Mouse (Mus musculus) spleen, postnatal 14 days (tissue): ENCODE results near the gene Ntf5.

Experiments used
- DNase-seq, 2 experiments: peaks; one replicate each; pipeline ENCODE4 v3.0.0; 2021 to 2022; ENCODE audit warnings: low spot score in 2 of 2

Ntf5 gene

DNA sequence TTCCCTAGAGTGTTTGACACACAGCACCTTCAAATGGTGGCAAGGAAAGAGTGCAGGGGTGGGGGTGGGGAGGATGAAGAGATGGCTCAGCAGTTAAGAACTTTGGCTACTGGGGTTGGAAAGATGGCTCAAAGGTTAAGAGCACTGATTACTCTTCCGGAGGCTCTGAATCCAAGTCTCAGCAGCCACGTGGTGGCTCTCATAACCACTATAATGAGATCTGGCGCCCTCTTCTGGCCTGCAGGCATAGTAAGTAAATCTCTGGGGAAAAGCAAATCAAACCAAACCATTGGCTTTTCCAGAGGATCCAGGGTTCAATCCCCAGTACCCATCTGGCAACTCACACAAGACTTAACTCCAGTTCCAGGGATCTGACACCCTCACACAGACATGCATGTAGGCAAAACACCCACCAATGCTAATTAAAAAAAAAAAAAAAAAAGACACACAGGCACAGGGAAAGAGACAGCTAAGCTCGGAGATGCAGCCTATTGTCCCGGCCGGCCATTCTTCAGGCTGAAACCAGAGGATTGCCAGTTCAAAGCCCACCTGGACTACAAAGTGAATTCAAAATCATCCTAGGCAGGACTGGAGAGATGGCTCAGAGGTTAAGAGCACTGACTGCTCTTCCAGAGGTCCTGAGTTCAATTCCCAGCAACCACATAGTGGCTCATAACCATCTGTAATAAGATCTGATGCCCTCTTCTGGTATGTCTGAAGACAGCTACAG, 9.8 kb upstream of the Ntf5 start:
- peak in 1 of 2 experiments; percentile 59 for DNase-seq

- DNase-seq, result peak; percentile 61 to 76
Observed at GRCm38 (mm10) chr7:45405091-45406075, 8.1 kb upstream of the Ntf5 start, which contains the start of gene Kcna7. TSS of gene Kcna7 (plus strand) at chr7:45405653.

DNA sequence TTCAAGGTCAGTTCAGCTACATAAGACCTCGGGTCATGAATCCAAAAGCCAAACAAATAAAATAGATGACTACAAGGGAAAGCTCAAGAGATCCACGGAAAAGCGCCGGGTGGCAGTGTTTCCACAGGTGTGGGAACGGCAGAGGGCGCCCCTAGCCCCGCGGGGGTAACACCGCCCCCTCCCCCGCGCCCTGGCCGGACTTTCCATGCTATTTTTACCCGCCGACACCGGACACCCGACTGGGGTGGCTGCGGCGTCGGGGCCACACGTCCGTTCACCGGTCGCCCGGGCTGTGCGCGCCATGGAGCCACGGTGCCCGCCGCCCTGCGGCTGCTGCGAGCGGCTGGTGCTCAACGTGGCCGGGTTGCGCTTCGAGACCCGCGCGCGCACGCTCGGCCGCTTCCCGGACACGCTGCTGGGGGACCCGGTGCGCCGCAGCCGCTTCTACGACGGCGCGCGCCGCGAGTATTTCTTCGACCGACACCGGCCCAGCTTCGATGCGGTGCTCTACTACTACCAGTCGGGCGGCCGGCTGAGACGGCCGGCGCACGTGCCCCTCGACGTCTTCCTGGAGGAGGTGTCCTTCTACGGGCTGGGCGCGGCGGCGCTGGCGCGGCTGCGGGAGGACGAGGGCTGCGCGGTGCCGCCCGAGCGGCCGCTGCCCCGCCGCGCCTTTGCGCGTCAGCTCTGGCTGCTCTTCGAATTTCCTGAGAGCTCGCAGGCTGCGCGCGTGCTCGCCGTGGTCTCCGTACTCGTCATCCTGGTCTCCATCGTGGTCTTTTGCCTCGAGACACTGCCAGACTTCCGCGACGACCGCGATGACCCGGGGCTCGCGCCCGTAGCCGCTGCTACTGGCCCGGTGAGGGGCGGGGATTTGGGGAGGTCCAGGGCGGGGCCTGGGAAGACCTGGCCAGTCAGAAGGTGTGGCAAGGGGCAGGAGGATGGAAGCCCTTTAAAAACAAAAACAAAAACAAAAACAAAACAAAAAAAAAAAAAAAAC, 7.0 kb upstream of the Ntf5 start:
- DNase-seq, result no peak

- DNase-seq, result no peak
Observed at GRCm38 (mm10) chr7:45407836-45408235, 5.7 kb upstream of the Ntf5 start.

DNA sequence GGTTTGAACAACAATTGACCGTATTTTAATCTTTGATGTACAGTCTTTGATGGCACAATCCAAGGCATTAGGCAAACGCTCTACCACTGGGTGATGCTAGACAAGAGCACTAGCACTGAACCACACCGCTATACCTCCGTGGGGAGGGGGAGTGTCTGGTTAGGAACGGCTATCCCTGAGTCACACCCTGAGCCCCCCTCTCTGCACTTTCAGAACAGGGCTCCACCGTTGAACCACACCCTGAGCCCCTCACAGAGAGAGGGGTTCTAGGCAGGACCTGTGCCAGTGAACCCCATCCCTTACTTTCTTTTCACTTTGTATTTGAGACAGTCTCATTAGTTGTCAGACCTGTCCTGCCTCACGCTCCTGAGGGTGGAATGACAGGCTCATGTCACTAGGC, 5.1 kb upstream of the Ntf5 start:
- no peak for DNase-seq

GRCm38 (mm10) chr7:45408949-45409348, 4.5 kb upstream of the Ntf5 start:
- DNase-seq, result no peak

GRCm38 (mm10) chr7:45409497-45410163, 3.9 kb upstream of the Ntf5 start:
- no peak for DNase-seq

DNA sequence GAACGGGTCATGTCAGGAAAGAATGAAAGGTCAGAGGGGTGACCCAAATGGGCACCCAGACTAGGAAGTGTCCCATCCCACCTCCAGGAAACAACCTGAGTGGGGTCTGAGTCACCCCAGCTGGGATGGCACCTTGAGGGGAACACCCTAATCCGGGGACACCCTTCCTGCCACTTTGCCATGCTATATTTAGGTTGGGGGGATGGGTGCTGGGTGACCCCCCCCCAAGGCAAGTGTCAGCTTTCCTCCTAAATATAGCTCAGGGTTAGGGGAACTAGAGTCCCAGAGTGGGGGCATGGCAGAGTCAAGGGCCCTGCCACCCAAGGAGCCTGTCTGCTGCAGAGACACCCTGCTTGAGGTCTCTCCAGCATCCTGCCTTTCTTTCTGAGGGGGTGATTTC, 1.1 kb upstream of the Ntf5 start:
- DNase-seq, result no peak

- DNase-seq, result no peak
Observed at GRCm38 (mm10) chr7:45413864-45414739, 607 bp downstream of the Ntf5 start.

GRCm38 (mm10) chr7:45414740-45415224, 1.3 kb downstream of the Ntf5 start:
- DNase-seq, result no peak

- no peak for DNase-seq
Observed at GRCm38 (mm10) chr7:45415636-45416035, 2.1 kb downstream of the Ntf5 start.

DNA sequence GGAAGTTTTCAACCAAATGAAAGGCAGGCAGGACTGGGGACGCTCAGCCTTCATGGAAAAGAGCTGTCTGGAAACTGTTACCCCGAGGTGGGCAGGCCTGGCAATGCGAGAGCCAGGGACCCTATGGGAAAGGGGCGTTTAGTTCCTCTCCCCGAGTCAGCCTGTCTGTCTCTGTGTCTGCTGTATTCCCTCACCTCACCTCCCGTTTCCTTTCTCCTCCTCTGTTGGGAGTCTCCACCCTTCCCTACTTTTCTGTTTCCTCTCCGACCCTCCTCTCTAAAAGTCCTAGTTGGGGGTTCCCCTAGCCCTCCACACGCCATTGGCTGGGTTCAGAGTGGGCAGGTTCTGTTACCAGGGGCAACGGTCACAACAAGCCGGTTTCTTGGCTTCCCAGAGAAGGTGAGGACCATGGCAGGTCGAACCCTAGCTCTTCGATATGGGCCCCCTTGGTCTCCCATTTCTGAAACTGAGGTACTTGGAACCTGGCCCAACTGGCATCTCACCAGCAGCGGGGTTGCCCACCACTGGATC, 4.5 kb downstream of the Ntf5 start:
- no peak for DNase-seq

DNA sequence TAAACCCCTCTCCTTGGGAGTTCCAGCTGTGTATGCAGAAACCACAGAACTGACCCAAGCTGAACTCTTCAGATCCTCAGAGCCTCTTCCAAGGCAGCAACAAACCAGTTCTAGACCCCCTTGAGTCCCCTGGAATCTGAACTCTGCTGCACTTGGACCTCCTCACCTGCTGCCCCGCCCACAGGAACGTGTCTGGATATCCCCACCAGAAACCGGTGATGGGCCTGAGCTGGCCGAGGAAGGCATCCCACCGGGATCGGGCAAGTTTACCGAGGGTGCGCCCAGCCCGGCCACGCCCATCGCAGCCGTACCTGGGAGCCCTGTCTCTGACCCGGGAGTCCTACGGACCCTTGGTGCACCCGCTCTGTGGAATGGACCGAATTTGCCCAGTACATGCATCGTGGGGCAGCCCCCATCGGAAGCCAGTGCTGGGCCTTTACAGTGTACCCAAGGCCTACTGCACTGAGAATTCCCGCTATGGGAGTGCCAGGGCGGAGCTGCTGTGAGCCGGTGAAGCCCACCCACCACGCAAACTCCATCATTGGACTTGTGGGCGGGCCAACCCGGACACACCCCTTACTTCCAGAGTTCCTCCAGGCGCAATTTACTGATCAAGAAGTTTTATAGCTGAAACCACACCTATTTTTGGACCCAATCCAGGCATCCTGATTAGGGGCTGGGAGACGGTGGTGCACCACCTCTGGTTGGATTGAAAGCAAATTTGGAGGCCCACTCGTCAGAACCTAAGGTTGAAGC, 6.5 kb downstream of the Ntf5 start:
- DNase-seq, result no peak

- DNase-seq, result no peak
Observed at GRCm38 (mm10) chr7:45420615-45420919, 7.1 kb downstream of the Ntf5 start, which contains the start of gene Lhb. TSS of gene Lhb (plus strand) at chr7:45420820.

DNA sequence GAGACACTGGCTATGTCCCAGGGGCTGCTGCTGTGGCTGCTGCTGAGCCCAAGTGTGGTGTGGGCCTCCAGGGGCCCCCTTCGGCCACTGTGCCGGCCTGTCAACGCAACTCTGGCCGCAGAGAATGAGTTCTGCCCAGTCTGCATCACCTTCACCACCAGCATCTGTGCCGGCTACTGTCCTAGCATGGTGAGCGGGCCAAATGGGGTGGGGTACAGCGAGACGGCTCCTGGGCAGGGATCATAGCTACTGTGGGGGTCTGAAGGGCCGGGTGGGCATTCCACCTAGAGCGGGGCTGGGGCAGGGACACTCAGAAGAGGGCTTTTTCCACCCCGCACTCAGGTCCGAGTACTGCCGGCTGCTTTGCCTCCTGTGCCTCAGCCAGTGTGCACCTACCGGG, 7.7 kb downstream of the Ntf5 start:
- no peak for DNase-seq

DNA sequence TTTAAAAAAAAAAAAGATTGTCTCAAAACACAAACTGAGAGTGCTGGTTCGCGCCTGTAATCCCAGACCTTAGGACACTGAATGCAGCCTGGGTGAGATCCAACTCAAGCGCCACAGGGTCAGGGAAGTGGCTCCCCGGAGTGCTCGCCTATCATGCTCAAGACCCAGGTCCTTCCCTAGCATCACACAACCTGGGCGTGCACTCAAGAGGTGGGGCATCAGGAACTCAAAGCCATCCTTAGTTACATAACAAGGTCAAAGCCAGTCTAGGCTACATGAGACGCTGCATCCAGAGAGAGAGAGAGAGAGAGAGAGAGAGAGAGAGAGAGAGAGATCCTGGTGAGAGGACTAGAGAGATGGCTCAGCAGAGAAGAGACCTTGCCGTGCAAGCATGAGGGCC, 13.1 kb downstream of the Ntf5 start:
- DNase-seq, result no peak

DNA sequence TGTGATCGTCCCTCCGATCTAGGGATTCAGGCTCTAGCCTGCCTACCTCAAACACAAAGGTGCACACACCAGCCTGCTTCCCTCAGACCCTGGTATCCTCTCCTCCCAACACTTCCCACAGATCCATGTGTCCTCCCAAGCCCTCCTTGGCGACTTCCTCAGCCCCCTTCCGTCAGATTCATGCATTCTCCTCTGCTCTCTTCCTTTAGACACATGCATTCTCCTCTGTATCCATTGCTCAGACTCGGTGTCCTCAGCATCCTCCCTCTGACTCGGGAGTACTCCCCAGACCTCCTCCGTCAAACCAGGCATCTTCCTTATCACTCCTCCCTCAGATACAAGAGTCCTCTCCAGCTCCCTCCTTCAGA, 20.3 kb downstream of the Ntf5 start:
- no peak for DNase-seq

DNA sequence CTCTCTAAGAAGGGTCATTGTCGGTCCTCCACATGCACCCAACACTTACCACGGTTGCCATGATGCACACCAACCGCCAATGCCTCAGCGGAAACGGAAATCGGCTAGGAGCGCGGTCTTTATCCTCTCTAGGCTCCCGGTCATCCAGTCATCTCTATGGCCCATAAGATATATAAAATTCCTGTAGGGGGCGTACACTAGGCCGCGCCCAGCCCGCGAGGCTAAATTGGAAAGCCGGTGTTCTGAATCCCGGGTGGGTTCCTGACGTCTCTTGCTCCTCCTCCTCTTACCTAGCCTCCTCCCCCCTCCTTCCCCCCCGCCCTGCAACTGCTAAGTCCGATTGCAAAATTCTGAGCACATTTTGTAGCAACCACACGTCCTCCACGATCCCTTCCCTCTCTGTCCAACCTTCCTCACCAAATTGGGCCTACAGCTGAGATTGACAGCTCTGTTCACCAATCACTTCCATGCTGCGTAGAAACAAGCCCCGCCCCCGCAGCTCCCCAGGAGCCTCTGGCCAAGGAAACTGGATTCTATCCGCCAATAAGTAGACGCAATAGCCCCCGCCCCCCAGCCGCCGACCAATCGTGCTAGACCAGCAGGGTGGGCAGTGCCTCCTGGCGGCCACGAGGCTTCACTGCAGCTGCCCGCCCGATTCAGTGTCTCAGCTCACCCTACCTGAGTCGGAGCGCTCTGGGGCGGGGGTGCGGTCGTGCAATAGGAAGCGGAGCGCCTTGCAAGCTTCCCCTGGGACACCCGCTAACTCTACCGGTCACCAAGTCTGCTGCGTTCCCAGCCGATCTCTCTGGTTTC, 20.9 kb downstream of the Ntf5 start, which contains the start of gene Gys1:
Gene Gys1 (plus strand): TSS at position 642 of the 813 bp plus-strand sequence.
- peak; percentile 100 for DNase-seq
